In genomic region chr11:3408131-3408996, GRCm38 (mm10) we compare ENCODE assay signal across 8 mouse cellular contexts. TPM values are rescaled to one million over a fixed set of nuclear protein-coding genes. Genes with fewer than 3 reads are reported as not detected.
DNase-seq lines count a peak whose midpoint lies in the region; ATAC-seq and TF ChIP-seq lines count a peak whose summit lies in the region.

No protein-coding gene starts in this region.

- H3K4me3 ChIP-seq in cerebellum, adult 2 months (replicated peaks; ENCODE audit: insufficient read depth, low read depth, low read length) = peak overlapping the region; percentile 58

- peak overlapping the region; percentile 40 for H3K27ac ChIP-seq in cerebellum, adult 2 months (ENCODE audit: insufficient read depth, low read length)

- H3K27me3 ChIP-seq in cerebellum, adult 2 months (ENCODE audit: control insufficient read depth, insufficient read depth, low read length) = no peaks in the 10 kb centered on the region

- peaks cover 11% of the 10 kb centered on the region; the same call in 1 of the 2 replicates for H3K4me1 ChIP-seq in cerebellum, adult 2 months (ENCODE audit: control insufficient read depth, insufficient read depth, low read length)

- DNase-seq in cerebellum, adult 2 months = no peak
- no peak for DNase-seq in cerebellum, adult 11-12 months
- peak; percentile 20 for DNase-seq in brain, embryonic 14.5 days (ENCODE audit: low read depth)
- peak; percentile 12 to 37 for DNase-seq in heart, adult 9 months (ENCODE audit: low spot score in 2 of 2)
- DNase-seq in kidney, postnatal 10 days = peak; percentile 66
- no peak for DNase-seq in ovary, adult 18-20 months (ENCODE audit: low spot score)
- no peak for DNase-seq in cerebellum, adult 9-11 months

- 3% methylated on average over 34 of the region's 34 CpGs for WGBS in cerebellum, adult 2 months

- ATAC-seq in megakaryocyte-erythroid progenitor cell, adult 5-6 weeks (replicated peaks; ENCODE audit: low FRiP score, low TSS enrichment, poor library complexity, severe bottlenecking) = peak; percentile 13; the same call in 1 of the 2 replicates

- no peak for TF ChIP-seq CTCF in cerebellum, adult 2 months (IDR thresholded peaks at IDR 0.05; ENCODE audit: borderline replicate concordance, insufficient read depth, low read depth, low read length)
- no peak for TF ChIP-seq CTCF in brain, embryonic 14.5 days (IDR thresholded peaks at IDR 0.05; ENCODE audit: borderline replicate concordance, extremely low read depth, insufficient read depth, insufficient read length)

- TF ChIP-seq POLR2A in cerebellum, adult 2 months (IDR thresholded peaks at IDR 0.05; ENCODE audit: borderline replicate concordance, insufficient read depth, low read length) = no peak
- no peak for TF ChIP-seq POLR2A in brain, embryonic 14.5 days (IDR thresholded peaks at IDR 0.05; ENCODE audit: borderline replicate concordance, extremely low read depth, insufficient read depth, insufficient read length, poor library complexity, severe bottlenecking)

RNA-seq across cellular contexts. Expression of gene Limk2, which starts 0.6 kb away (rescaled TPM):
- 201 and 206 TPM in 2 replicates for polyA plus RNA-seq in cerebellum, adult 2 months (2012; rRNA removed)
- 131 and 211 TPM in 2 replicates for polyA plus RNA-seq in brain, embryonic 14.5 days (2012; rRNA removed)
- total RNA-seq in megakaryocyte-erythroid progenitor cell, adult 5-6 weeks (2014; fragmentation: Nextera tagmentation) = 23.6 and 24.4 TPM in 2 replicates
- total RNA-seq in megakaryocyte-erythroid progenitor cell, adult 5-6 weeks (2017) = 15.8 and 24.5 TPM in 2 replicates

RNA-seq across cellular contexts. Expression of gene Rnf185, which starts 43.8 kb away (rescaled TPM):
- polyA plus RNA-seq in cerebellum, adult 2 months (2012; rRNA removed) = 38.1 and 39.3 TPM in 2 replicates
- polyA plus RNA-seq in brain, embryonic 14.5 days (2012; rRNA removed) = 46.9 and 47.0 TPM in 2 replicates
- 7.1 and 8.4 TPM in 2 replicates for total RNA-seq in megakaryocyte-erythroid progenitor cell, adult 5-6 weeks (2014; fragmentation: Nextera tagmentation)
- total RNA-seq in megakaryocyte-erythroid progenitor cell, adult 5-6 weeks (2017) = 3.0 and 4.6 TPM in 2 replicates

Comparison
In these comparisons a context has a peak if more than half of its experiments do, and no peak if none do; other contexts are left out.
1. DNase-seq: peak in brain, embryonic 14.5 days (single experiment), heart, adult 9 months (2 of 2) and kidney, postnatal 10 days (single experiment); none in cerebellum, adult 2 months (0 of 2), cerebellum, adult 11-12 months (single experiment), ovary, adult 18-20 months (single experiment) and cerebellum, adult 9-11 months (single experiment).